Mouse (Mus musculus) midbrain, embryonic 10.5 days (tissue): Measurements from ENCODE around the gene Sdhaf2. TPM values are rescaled to one million over a fixed set of nuclear protein-coding genes. Genes with fewer than 3 reads are reported as not detected.
"Not testable (repeated sequence)": the region's sequence is repeated elsewhere in the genome, so short reads cannot be mapped to it uniquely, and the experiment has no call there.

ENCODE experiments used
- DNase-seq: peaks from one replicate; pipeline ENCODE4 v3.0.0-alpha.2; 2017; ENCODE audit warnings: low spot score
- H3K27ac ChIP-seq: fragments of 300-500 bp; sonication (generic); replicated peaks from 2 replicates; pipeline ENCODE4 v1.5.1; 2016; ENCODE audit warnings: mild to moderate bottlenecking
- H3K27me3 ChIP-seq: fragments of 300-500 bp; sonication (generic); 2 replicates; pipeline ENCODE4 v1.6.1; 2016; ENCODE audit warnings: low read depth, mild to moderate bottlenecking; ENCODE audit not compliant: poor library complexity, severe bottlenecking
- H3K36me3 ChIP-seq: fragments of 300-500 bp; sonication (generic); 2 replicates; pipeline ENCODE4 v1.6.1; 2016; ENCODE audit warnings: mild to moderate bottlenecking, moderate library complexity
- H3K4me1 ChIP-seq: fragments of 300-500 bp; sonication (generic); 2 replicates; pipeline ENCODE4 v1.6.1; 2016
- H3K4me3 ChIP-seq: fragments of 300-500 bp; sonication (generic); 2 replicates; pipeline ENCODE4 v1.5.1; 2016; ENCODE audit warnings: mild to moderate bottlenecking, moderate library complexity
- H3K9me3 ChIP-seq: fragments of 300-500 bp; sonication (generic); replicated peaks from 2 replicates; pipeline ENCODE4 v1.6.1; 2016; ENCODE audit warnings: mild to moderate bottlenecking
- WGBS: fragments of 180-500 bp; shearing (Covaris S2); methylation state at CpG from one replicate; pipeline ENCODE4 v1.1.7; 2016; 5-methylcytosine and 5-hydroxymethylcytosine counted together
- polyA plus RNA-seq: library from polyadenylated mRNA; unstranded; fragments of >200 nt; fragmentation: Nextera tagmentation; extraction: Ambion mirVana; gene quantifications from 2 replicates; pipeline ENCODE4 v1.2.1, GENCODE M21; 2016

The Sdhaf2 gene
- polyA plus RNA-seq: 62.1 and 66.9 TPM in 2 replicates

DNA sequence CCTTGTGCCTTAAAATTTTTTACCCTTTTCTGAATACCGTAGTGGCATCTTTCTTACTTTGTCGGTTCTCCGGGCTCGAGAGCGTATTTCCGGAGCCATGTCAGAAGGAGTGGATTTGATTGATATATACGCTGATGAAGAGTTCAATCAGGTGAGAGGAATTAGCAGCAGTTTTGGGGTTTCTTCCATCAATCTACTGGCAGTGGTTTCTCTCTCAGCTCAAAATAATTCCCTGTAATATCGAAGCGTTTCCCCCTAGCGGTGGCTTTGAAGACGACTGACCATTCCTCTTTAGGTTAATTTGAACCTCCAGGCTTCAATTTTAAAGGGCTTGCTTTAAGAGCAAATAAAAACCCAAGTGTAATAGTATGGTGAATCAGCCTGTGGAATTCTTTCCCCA is at the start of gene Sdhaf2:
Gene Sdhaf2, minus strand, starts transcription at position 233 of the 400 bp plus-strand sequence.
- H3K9me3 ChIP-seq: no peaks in the 10 kb centered on the region
- under 1% methylated on average over 11 of the region's 11 CpGs for WGBS
- H3K4me3 ChIP-seq: peak within 1 kb of the TSS; percentile 98
- H3K4me1 ChIP-seq: peaks cover 36% of the 10 kb centered on the region
- H3K36me3 ChIP-seq: peaks cover 43% of the 10 kb centered on the region
- peak within 1 kb of the TSS; percentile 100 for H3K27ac ChIP-seq
- no peaks in the 10 kb centered on the region for H3K27me3 ChIP-seq
- DNase-seq: no peak

DNA sequence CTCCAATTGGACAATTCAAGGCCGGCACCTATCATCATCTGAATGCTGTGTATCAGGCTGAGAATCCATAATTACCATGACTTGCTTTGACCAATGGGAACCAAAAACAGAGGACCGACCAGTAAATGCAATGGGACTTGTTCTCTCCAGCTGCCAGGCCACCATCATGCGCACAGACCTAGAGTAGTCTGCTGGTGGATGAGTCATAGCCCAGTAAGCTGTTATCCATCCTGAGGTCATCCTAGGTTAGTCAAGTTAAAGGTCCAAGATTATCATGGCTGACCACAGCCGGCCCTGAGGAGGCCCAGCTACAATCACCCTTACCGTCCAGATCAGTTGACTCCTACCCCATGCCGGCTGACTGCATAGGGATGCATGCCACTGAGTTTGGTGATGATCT is 43.7 kb upstream of the Sdhaf2 start:
- Histone ChIP-seq H3K4me3 (no peak overlapping the region), H3K27me3 (no peaks in the 10 kb centered on the region), H3K9me3 (no peaks in the 10 kb centered on the region), H3K4me1 (no peaks in the 10 kb centered on the region), H3K27ac (no peak overlapping the region), H3K36me3 (peaks cover 67% of the 10 kb centered on the region)
- WGBS: 94% methylated on average over 6 of the region's 6 CpGs
- no peak for DNase-seq

DNA sequence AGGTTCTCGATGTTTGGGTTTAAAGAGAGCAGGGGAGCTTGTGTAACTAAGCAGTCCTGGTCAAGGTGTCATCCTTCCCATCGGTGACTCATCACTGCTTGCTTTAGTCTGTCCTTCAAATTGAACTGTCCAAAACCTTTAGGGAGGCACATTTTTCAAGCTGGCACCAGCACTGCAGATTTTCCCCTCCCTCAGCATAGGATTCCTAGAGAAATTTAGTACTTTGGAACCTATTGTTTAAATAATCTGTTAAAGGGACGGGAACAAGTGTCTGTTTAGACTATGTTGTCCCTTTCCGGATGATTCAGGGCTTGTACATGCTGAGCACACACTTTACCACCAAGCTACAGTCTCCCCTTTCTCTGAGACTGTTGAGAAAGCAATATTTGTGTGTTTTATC is 39.3 kb upstream of the Sdhaf2 start:
- Histone ChIP-seq H3K9me3 (no peaks in the 10 kb centered on the region), H3K4me1 (peaks cover 9% of the 10 kb centered on the region; the same call in 1 of the 2 replicates), H3K36me3 (peaks cover 24% of the 10 kb centered on the region), H3K27me3 (no peaks in the 10 kb centered on the region), H3K27ac (no peak overlapping the region), H3K4me3 (no peak overlapping the region)
- DNase-seq: no peak
- WGBS: 88% methylated on average over 4 of the region's 4 CpGs

DNA sequence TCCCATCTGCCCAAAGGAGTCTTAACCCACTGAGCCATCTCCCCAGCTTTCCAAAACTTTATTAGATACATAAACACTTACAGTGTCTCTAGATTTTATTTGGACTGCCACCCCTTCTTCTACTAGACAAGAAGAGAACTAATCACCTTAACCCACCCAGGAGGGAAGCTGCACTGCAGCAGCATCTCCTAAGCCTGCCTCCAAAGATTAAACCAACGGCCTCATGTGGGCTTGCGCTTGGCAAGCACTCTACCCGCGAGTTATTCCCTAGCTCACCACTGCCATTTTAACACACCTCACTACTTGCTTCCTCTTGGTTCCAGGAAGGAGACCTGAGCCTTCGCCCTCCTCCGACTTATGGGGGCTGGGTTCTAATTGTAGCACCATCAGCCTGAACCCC is 38.3 kb upstream of the Sdhaf2 start:
- Histone ChIP-seq H3K4me1 (peaks cover 9% of the 10 kb centered on the region; the same call in 1 of the 2 replicates), H3K27me3 (no peaks in the 10 kb centered on the region), H3K9me3 (no peaks in the 10 kb centered on the region), H3K27ac (no peak overlapping the region), H3K4me3 (no peak overlapping the region), H3K36me3 (peaks cover 15% of the 10 kb centered on the region)
- 83% methylated on average over 6 of the region's 6 CpGs for WGBS
- no peak for DNase-seq

DNA sequence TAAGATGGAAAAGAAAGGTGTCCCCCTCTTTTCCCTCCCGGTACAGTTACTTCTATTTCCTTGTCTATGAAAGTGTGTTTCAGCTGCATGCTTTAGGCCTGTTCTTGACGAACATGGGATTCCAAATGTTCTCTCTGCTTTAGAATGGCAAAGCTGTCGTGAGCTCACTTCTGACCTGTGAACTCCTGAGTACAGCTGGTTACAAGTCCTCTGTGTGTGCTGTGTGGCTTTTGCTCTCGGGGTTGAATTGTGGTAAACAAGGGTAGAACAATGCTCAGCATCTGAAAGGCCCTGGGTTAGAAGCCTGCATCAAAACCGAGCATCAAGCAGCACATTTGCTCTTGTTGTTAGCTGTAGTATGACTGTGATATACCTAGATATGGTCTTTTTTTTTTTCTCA is 36.4 kb upstream of the Sdhaf2 start:
- H3K9me3 ChIP-seq: no peaks in the 10 kb centered on the region
- H3K4me3 ChIP-seq: no peak overlapping the region
- H3K27me3 ChIP-seq: no peaks in the 10 kb centered on the region
- peaks cover 9% of the 10 kb centered on the region; the same call in 1 of the 2 replicates for H3K4me1 ChIP-seq
- WGBS: 65% methylated on average over 5 of the region's 5 CpGs
- H3K27ac ChIP-seq: 0 out of 2 replicates have a peak overlapping the region, but pooled peaks have one; percentile 17
- peaks cover under 1% of the 10 kb centered on the region; the same call in 1 of the 2 replicates for H3K36me3 ChIP-seq
- DNase-seq: no peak

DNA sequence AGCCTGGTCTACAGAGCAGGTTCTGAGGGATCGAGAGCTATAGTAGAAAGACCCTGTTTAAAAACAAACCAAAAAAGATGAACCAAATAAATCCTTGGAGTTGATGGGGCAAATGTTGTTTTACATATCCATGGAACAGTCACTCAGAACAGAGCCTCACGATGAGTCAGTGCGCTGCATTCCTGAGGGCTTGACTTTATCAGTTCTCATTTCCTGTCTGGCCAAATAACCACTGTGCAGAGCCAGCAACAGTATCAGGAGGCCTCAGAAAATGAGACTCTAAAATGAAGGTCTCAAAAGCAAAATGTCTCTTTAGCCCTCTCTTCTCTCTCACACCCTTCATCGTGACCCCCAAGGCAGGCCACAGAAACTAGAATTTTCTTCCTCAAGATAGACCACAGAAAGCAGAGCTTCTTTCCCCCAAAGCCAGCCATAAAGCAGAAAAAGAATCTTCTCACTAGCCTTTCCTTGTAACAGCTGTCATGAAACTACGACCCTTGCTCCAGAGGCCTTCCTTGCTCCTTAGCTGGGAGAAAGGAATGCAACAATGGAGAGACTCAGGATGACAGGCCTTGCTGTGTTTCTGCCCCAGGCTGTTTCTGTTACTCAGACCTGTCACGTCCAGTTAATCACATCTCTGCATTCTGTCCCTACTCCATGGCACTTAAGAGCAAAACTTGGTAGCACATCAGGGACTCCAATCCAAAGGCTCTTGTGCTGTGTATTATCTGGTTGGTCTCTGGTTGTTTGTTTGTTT is 35.8 kb upstream of the Sdhaf2 start:
- Histone ChIP-seq H3K36me3 (no peaks in the 10 kb centered on the region), H3K9me3 (no peaks in the 10 kb centered on the region), H3K4me3 (no peak overlapping the region), H3K27ac (no peak overlapping the region; the same call in 1 of the 2 replicates), H3K4me1 (peaks cover 9% of the 10 kb centered on the region; the same call in 1 of the 2 replicates), H3K27me3 (no peaks in the 10 kb centered on the region)
- no peak for DNase-seq
- WGBS: 71% methylated on average over 6 of the region's 6 CpGs

DNA sequence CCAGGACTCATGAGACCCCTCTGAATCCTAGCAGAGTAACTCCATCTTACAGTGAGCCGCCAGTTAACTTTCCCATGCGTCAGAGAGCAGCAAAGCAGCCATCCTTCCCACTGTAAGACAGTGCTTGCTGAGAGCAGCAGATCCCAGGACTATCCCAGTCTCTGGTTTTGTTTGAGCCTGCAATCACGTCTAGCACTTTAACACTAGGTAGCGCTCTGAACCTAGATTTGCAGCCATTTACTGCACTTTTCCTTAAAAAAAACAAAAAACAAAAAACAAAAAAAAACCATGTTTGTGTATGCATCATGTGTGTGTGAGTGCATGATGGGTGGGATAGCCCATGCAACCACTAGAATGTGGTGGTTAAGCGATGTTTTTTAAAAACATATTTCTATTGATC is 34.2 kb upstream of the Sdhaf2 start:
- no peaks in the 10 kb centered on the region for H3K9me3 ChIP-seq
- no peak for DNase-seq

DNA sequence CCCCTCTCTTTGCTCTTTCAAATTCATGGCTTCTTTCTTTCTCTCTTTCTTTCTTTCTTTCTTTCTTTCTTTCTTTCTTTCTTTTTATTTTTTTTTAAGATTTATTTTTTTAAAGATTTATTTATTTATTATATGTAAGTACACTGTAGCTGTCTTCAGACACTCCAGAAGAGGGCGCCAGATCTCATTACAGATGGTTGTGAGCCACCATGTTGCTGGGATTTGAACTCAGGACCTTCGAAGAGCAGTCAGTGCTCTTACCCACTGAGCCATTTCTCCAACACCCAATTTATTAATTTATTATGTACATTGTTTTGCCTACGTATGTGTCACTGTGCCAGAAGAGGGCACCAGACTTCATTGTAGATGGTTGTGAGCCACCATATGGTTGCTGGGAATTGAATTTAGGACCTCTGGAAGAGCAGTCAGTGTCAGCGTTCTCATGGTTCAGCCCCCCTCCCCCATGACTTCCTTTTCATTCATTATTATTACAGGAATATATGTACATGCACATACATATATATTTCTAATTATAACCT is 32.0 kb upstream of the Sdhaf2 start:
- H3K9me3 ChIP-seq, DNase-seq, H3K27ac ChIP-seq, H3K4me3 ChIP-seq, H3K27me3 ChIP-seq, H3K36me3 ChIP-seq: not testable (repeated sequence)
- 74% methylated on average over 4 of the region's 4 CpGs for WGBS
- peaks cover 31% of the 10 kb centered on the region for H3K4me1 ChIP-seq

More for the DNA sequence above, 34.2 kb upstream of the Sdhaf2 start:
- no peak overlapping the region for H3K27ac ChIP-seq
- 39% methylated on average over 5 of the region's 5 CpGs for WGBS
- H3K4me1 ChIP-seq: peaks cover 23% of the 10 kb centered on the region
- no peaks in the 10 kb centered on the region for H3K27me3 ChIP-seq
- no peaks in the 10 kb centered on the region for H3K36me3 ChIP-seq
- no peak overlapping the region for H3K4me3 ChIP-seq

DNA sequence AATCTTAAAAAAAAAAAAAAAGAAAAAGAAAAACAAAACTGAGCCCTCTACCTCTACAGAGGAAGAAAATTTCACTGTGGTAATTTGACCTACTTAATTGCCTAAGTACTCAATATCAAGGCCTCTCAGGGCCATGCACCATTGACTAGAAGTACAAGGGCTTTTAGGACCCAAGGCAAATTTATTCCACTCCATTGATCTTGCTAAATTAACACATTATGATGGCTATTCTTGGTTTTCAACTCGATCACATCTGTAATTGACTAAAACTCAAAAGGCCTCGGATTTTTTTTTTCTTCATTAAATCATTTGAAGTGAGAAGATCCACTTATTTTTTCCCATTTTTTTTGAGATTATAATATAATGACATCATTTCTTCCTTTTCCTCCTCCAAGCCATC is 31.5 kb upstream of the Sdhaf2 start:
- WGBS: 80% methylated on average over 2 of the region's 2 CpGs
- peaks cover 10% of the 10 kb centered on the region for H3K36me3 ChIP-seq
- H3K4me1 ChIP-seq: peaks cover 31% of the 10 kb centered on the region
- H3K9me3 ChIP-seq: no peaks in the 10 kb centered on the region
- H3K4me3 ChIP-seq: no peak overlapping the region
- no peak for DNase-seq
- no peaks in the 10 kb centered on the region for H3K27me3 ChIP-seq
- H3K27ac ChIP-seq: no peak overlapping the region

DNA sequence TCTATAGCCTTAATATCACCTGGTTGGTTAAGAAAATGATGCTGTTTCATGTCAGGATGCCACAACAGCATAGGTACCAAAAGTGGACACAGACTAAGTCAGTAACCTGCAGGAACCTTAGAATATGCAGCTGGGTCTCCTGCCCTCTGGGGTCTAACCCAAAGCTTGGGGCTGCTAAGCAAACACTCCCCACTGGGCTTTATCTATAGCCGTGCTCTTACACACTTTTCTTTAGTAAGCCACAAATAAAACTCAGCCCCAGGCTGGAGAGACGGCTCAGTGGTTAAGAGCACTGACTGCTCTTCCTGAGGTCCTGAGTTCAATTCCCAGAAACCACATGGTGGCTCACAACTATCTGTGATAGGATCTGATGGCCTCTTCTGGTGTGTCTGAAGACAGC is 31.1 kb upstream of the Sdhaf2 start:
- no peaks in the 10 kb centered on the region for H3K9me3 ChIP-seq
- no peak overlapping the region for H3K27ac ChIP-seq
- H3K4me1 ChIP-seq: peaks cover 27% of the 10 kb centered on the region
- H3K4me3 ChIP-seq: no peak overlapping the region
- H3K36me3 ChIP-seq: peaks cover 14% of the 10 kb centered on the region
- no peak for DNase-seq
- 65% methylated on average over 2 of the region's 2 CpGs for WGBS
- H3K27me3 ChIP-seq: no peaks in the 10 kb centered on the region

DNA sequence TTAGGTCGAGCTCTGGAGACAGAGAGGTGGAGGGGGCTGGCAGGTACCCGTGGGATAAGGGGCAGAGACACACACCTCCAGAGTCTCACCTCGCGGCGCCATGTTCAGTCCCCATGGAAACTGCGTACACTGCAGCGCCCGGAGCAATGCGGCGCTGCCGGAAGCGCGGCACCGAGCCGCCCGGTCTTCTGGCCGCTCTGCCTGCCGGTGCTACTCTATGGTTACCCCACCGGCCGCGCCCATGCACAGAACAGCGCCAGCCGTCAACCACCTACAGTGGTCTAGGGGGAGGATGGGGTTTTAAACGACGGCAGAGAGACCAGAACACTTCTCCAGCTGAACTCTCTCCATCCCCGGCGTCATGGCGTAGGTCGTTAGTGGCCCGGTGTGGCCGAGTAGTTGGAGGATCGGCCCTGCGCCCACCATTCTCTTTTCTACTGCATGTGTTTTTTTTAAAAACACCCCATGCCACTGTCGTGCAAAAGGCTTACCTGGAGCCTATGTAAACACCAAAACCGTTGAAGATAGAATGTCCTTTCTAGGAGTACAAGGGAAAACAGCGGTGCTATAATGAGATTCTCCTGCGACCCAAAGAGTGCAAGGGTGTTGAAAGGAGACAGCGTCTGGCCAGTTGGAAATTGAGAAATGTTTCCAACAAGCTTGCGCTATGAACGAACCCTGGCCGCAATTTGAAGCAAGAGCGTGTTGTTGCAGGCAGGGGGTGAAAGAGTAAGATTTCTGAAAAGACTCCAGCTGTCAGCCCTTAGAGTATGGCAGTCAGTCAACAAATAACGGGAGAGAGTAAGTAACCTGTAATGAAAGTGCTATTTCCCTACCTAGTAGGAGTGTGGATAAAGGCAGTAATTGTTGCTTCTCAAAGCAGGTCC is 29.9 kb upstream of the Sdhaf2 start, which contains the start of gene Tmem216:
Gene Tmem216, minus strand, starts transcription at position 615 of the 887 bp plus-strand sequence.
- peak within 1 kb of the TSS; percentile 89 for H3K27ac ChIP-seq
- peaks cover 22% of the 10 kb centered on the region for H3K4me1 ChIP-seq
- H3K36me3 ChIP-seq: peaks cover 25% of the 10 kb centered on the region
- peak within 1 kb of the TSS; percentile 77 for H3K4me3 ChIP-seq
- H3K27me3 ChIP-seq: no peaks in the 10 kb centered on the region
- WGBS: 2% methylated on average over 43 of the region's 43 CpGs
- H3K9me3 ChIP-seq: no peaks in the 10 kb centered on the region
- peak; percentile 82 for DNase-seq

DNA sequence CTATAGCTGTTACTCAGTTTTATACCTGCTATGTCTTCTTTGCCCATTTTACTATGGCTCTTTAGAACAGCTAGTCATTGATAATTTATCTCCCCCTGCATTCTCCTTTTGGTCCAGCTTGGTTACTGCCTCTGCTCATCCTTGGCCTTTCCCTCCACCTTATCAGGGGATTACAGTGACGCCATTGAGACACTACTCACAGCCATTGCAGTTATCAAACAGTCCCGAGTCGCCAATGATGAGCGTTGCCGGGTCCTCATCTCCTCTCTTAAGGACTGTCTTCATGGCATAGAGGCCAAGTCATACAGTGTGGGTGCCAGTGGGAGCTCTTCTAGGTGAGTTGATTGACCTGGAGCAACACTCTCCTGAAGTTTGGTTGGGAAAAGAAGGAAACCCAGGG is 13.5 kb upstream of the Sdhaf2 start:
- no peaks in the 10 kb centered on the region for H3K9me3 ChIP-seq
- 93% methylated on average over 5 of the region's 5 CpGs for WGBS
- no peak overlapping the region for H3K4me3 ChIP-seq
- no peak overlapping the region for H3K27ac ChIP-seq
- no peaks in the 10 kb centered on the region for H3K4me1 ChIP-seq
- no peaks in the 10 kb centered on the region for H3K27me3 ChIP-seq
- H3K36me3 ChIP-seq: peaks cover 99% of the 10 kb centered on the region
- no peak for DNase-seq
